Mouse (Mus musculus) heart, postnatal 25 days (tissue): ENCODE measurements at regions not wholly inside any gene's neighbourhood (a gene's known extent, or its start where the extent isn't known, plus 50 kb on each side); places are given as distances from the start of the nearest gene placed in this dataset.
A peak's percentile ranks its signal among the peaks of the same experiment; 100 is the strongest.
"Not testable (repeated sequence)": the region's sequence is repeated elsewhere in the genome, so short reads cannot be mapped to it uniquely, and the experiment has no call there.

Experiments
- DNase-seq: peaks from one replicate; pipeline ENCODE4 v3.0.0; 2022; ENCODE audit warnings: low spot score
- intact Hi-C: fragments of 180-260 bp; cut with DNase I; formaldehyde crosslinking; loops from one replicate; pipeline ENCODE4 v1.15.1; 2025

- DNase-seq, intact Hi-C loops: not testable (repeated sequence)
Observed at GRCm38 (mm10) chr7:73075391-73075790, 299.9 kb upstream of the Rgma start.

GRCm38 (mm10) chr7:73087496-73088185, 287.7 kb upstream of the Rgma start:
- intact Hi-C loops, result no loop called here
- DNase-seq, result no peak

- intact Hi-C loops, result no loop called here
- no peak for DNase-seq
Observed at GRCm38 (mm10) chr7:73088321-73088720, 287.0 kb upstream of the Rgma start.

GRCm38 (mm10) chr7:73091758-73092157, 283.6 kb upstream of the Rgma start:
- intact Hi-C loops, result no loop called here
- no peak for DNase-seq

DNA sequence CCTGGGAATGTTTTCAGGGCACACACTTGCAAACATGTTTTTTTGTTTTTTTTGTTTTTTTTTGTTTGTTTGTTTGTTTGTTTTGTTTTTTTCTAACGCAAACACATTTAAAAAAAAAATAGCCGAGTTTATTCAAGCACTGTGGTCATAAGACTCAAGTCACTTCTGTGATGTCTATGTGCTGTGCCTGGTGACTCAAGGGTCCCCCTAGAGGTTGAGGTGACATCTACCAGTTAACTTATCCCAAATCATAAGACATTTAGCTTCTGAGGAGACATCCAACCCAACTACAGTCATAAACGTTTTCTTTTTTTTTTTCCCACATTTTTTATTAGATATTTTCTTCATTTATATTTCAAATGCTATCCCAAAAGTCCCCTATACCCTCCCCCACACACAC, 281.2 kb upstream of the Rgma start:
- no peak for DNase-seq
- intact Hi-C loops, result no loop called here

- intact Hi-C loops, result loop anchor here (5.0 kb wide), 1 partner anchor 77 kb away; no protein-coding TSS in a partner anchor
- DNase-seq, result peak; percentile 62
Observed at GRCm38 (mm10) chr7:73118871-73119270, 256.4 kb upstream of the Rgma start.

DNA sequence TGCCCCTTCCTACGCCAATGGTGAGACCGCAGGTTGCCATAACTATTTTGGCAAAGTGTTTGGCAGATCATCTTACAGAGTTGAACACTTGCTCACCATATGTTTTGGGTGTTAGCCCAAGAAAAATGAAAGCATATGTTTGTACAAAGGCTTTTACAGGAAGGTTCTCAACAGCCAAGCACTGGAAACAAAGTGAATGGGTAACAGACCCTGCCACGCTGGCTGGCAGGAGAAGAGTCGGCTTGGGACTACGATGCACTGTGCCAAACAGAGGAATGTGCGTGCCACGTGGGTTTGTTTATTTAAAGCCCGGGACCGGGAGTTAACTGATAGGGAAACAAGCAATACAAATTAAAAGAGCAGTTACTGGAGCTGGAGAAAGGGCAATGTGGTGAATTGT, 255.0 kb upstream of the Rgma start:
- intact Hi-C loops, result loop anchor here (5.0 kb wide), 1 partner anchor 257 kb away; the partner anchor contains the start of gene Rgma
- no peak for DNase-seq

DNA sequence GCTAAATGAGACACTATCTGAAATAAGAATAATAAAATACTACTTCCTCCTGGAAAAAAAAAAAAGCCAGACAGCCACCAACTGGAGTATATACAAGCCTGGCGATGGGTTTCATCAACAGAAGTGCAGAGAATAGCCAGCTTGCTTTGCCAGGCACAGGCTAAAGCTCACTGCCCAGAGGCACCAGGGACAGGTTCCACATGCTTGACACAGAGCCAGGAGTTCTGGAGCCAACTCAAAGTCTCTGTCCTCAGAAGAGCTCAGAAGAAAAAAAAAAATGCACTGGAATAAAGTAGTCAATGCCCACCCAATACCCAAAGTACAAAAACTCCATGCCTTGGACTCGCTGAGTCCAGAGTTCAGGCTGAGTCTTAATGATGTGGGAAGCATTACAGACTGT, 250.3 kb upstream of the Rgma start:
- no peak for DNase-seq
- intact Hi-C loops, result loop anchor here (5.0 kb wide), 1 partner anchor 252 kb away; the partner anchor contains the start of gene Rgma

DNA sequence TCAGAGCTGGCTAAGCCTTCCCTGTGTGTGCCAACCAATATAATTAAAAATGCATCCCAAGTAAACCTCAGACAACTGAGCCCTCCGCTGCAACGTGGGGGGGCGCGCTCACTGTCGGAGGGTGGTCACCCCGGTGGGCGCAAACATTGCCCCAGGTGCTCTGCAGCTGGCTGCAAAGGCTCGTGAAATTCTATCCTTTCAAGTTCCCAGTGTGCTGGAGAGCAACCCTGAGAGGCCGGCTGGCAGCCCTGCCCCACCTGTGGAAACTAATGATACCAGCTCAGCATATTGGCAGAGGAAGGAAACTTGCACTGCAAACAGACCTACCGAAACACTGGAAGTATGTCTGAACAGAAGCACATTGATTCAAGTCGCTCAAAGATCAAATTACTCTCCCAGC, 249.4 kb upstream of the Rgma start:
- DNase-seq, result no peak
- intact Hi-C loops, result no loop called here

DNA sequence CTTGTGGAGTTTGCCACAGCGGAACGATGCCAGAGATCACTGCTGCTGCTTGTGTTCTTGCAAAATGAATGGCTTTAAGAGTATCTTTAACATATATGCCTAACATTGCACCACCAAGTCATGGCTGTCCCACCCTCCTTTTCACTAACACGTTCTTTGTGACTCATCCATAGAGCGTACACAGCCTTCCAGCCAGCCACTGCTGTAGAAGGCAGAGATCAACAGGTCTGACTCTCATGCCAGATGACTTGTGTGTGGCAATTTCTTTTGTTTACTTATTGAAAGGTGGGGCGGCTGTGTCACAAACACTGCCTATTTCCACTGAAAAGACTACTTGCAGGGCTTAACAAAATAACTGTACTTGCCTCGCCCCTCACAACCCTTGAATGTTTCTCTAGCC, 239.5 kb upstream of the Rgma start:
- intact Hi-C loops, result loop anchor here (5.0 kb wide), 1 partner anchor 242 kb away; the partner anchor contains the start of gene Rgma
- DNase-seq, result no peak

- DNase-seq, result no peak
- intact Hi-C loops, result loop anchor here (5.0 kb wide), 1 partner anchor 239 kb away; the partner anchor contains the start of gene Rgma
Observed at GRCm38 (mm10) chr7:73138269-73138668, 237.0 kb upstream of the Rgma start.

GRCm38 (mm10) chr7:73138861-73139493, 236.3 kb upstream of the Rgma start:
- DNase-seq, result no peak
- intact Hi-C loops, result loop anchor here (5.0 kb wide), 1 partner anchor 238 kb away; the partner anchor contains the start of gene Rgma

DNA sequence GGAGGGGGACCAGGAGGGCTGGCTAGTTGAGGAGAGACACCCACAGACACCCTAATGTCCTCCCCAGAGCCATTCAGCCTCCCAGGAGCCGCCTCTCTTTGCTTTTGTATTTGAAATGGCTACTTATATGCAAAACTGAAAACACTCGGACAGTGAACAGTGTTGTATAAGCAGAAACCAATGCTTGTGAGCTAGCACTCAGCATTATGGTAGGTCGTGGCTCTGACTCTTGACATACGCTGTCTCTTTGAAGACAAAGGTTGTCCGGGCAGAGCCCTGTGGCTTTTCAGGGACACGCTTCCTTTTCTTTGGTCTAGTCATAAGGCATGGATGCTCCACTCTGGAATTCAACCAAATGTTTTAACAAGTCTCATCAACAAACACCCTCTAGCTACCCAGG, 235.4 kb upstream of the Rgma start:
- intact Hi-C loops, result loop anchor here (5.0 to 10.0 kb wide), 2 partner anchors 95 to 237 kb away; partner anchors contain the start of gene Rgma
- DNase-seq, result no peak

GRCm38 (mm10) chr7:73141167-73141566, 234.1 kb upstream of the Rgma start:
- no peak for DNase-seq
- intact Hi-C loops, result loop anchor here (10.0 kb wide), 1 partner anchor 94 kb away; no protein-coding TSS in a partner anchor

GRCm38 (mm10) chr7:73143902-73144301, 231.4 kb upstream of the Rgma start:
- DNase-seq, result no peak
- intact Hi-C loops, result loop anchor here (10.0 kb wide), 1 partner anchor 91 kb away; no protein-coding TSS in a partner anchor

GRCm38 (mm10) chr7:73144846-73145245, 230.5 kb upstream of the Rgma start:
- intact Hi-C loops, result loop anchor here (10.0 kb wide), 1 partner anchor 90 kb away; no protein-coding TSS in a partner anchor
- DNase-seq, result no peak

DNA sequence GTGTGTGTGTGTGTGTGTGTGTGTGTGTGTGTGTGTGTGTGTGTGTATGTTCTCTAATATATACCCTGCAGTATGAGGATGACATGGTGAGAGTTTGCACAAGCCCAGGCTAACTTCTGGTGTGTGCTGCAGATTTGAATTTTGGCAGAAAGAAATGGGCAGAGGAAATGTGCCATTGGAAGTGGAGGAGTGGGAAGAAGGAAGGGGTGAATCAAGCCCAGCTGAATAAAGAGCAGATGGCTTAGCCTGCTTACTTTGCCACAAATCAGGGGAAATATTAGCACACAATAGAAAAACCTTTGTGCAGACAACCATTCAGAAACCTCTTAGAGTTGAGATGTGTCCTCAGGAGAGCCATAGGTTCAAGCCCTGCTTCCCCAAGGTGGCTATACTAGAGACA, 228.1 kb upstream of the Rgma start:
- no peak for DNase-seq
- intact Hi-C loops, result loop anchor here (10.0 kb wide), 1 partner anchor 88 kb away; no protein-coding TSS in a partner anchor

DNA sequence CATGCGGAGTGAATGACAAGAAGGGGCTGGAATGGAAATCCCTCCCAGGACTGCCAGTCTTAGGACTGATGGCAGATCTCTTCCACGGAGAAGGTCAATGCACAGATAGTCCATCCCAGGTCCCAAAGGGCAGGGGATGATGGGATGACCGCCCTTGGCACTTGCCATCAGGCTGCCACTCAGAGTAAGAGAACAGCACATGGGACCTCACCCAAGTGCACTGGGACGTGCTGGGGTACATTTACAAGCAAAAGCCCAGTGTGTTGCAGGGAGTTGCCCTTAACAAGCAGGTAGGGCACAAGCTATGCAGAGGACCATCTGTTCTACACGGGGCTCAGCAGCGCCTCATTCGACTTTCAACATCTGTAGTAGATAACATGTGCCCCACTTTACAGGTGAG, 224.9 kb upstream of the Rgma start:
- intact Hi-C loops, result no loop called here
- DNase-seq, result no peak

DNA sequence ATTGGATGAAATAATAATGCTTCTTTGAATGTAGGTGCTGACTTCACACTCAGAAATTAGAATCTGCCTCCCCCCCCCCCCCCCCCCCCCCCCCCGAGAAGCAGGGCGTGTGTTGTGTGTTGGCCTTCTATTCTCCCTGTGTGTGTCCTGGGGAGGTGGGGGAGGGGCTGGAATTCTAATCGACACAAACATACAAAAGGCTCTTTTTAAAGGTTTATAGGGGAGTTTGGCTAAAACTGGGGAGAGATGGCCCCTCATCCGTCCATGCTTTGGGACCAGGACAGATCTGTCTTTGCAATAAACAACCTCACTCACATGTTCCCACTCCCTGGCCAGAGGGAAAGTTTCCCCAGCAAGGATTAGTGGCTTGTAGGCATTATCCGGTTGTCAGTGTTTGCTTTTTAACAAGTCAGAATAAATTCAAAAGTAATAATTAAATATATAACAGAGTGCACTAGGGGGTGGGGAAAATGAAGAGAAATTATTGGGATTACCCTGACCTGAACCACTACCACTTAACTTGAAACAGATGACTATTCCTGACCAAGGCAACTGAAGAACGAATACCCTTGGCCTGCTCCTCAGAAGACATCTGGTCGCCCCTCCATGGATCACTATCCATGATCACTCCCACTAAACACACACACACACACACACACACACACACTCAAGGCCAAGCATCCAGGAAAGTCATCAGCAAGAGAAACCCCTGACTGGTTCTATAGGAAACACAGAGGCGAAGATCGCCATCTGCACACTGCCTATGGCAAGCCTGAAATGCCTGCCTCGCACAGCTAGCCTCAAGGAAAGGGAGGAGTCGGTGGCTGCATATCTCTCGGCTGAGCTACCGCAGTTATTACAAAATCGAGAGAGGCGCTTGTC, 223.5 kb upstream of the Rgma start:
- intact Hi-C loops, result no loop called here

GRCm38 (mm10) chr7:73153668-73154067, 221.6 kb upstream of the Rgma start:
- no peak for DNase-seq
- intact Hi-C loops, result no loop called here

More for the DNA sequence above, 223.5 kb upstream of the Rgma start:
- no peak for DNase-seq
